Mouse (Mus musculus): Measurements from ENCODE around the gene 1700066M21Rik. TPM values are rescaled to one million over a fixed set of nuclear protein-coding genes. Genes with fewer than 3 reads are reported as not detected.
A peak's percentile ranks its signal among the peaks of the same experiment; 100 is the strongest.

1700066M21Rik gene
- polyA plus RNA-seq, 1 experiment from 2014 or later = 19.3 TPM

GRCm38 (mm10) chr1:57388402-57389155 lies 11.2 kb downstream of the 1700066M21Rik start:
- no peak overlapping the region for H3K4me3 ChIP-seq (ENCODE audit: low read depth, low read length)
- WGBS = 79% methylated on average over 8 of the region's 8 CpGs
- no peak overlapping the region for H3K4me2 ChIP-seq (ENCODE audit: low read length)
- H3K4me1 ChIP-seq (ENCODE audit: control insufficient read depth, insufficient read depth, low read length) = no peaks in the 10 kb centered on the region
- H3K9ac ChIP-seq (ENCODE audit: low read depth, low read length) = no peak overlapping the region
- ATAC-seq = peak; percentile 58; the same call in 1 of the 2 replicates
- H3K27me3 ChIP-seq (ENCODE audit: control insufficient read depth, insufficient read depth, low read depth, low read length) = no peaks in the 10 kb centered on the region
- 0 out of 2 replicates have a peak, but pooled peaks cover 2% of the 10 kb centered on the region for H3K36me3 ChIP-seq (ENCODE audit: control insufficient read depth, insufficient read depth, low read length)
- H3K27ac ChIP-seq (ENCODE audit: low read length) = peak overlapping the region; percentile 32; the same call in 1 of the 2 replicates
- no peaks in the 10 kb centered on the region for H3K9me3 ChIP-seq (replicated peaks; ENCODE audit: control insufficient read depth, low read length, poor library complexity, severe bottlenecking)

- Histone ChIP-seq H3K36me3 (ENCODE audit: control insufficient read depth, insufficient read depth, low read length) (peaks cover 6% of the 10 kb centered on the region; the same call in 1 of the 2 replicates), H3K9ac (ENCODE audit: low read depth, low read length) (no peak overlapping the region), H3K4me2 (ENCODE audit: low read length) (no peak overlapping the region), H3K4me3 (ENCODE audit: low read depth, low read length) (no peak overlapping the region), H3K27me3 (ENCODE audit: control insufficient read depth, insufficient read depth, low read depth, low read length) (no peaks in the 10 kb centered on the region), H3K4me1 (ENCODE audit: control insufficient read depth, insufficient read depth, low read length) (no peaks in the 10 kb centered on the region), H3K27ac (ENCODE audit: low read length) (no peak overlapping the region), H3K9me3 (replicated peaks; ENCODE audit: control insufficient read depth, low read length, poor library complexity, severe bottlenecking) (no peaks in the 10 kb centered on the region)
- 94% methylated on average over 4 of the region's 4 CpGs for WGBS
- no peak for ATAC-seq
These were observed 13.8 kb downstream of the 1700066M21Rik start for GRCm38 (mm10) chr1:57390993-57391790.

- Histone ChIP-seq H3K4me1 (ENCODE audit: control insufficient read depth, insufficient read depth, low read length) (no peaks in the 10 kb centered on the region), H3K4me3 (ENCODE audit: low read depth, low read length) (no peak overlapping the region), H3K9ac (ENCODE audit: low read depth, low read length) (no peak overlapping the region), H3K27me3 (ENCODE audit: control insufficient read depth, insufficient read depth, low read depth, low read length) (no peaks in the 10 kb centered on the region), H3K4me2 (ENCODE audit: low read length) (no peak overlapping the region), H3K9me3 (replicated peaks; ENCODE audit: control insufficient read depth, low read length, poor library complexity, severe bottlenecking) (no peaks in the 10 kb centered on the region), H3K36me3 (ENCODE audit: control insufficient read depth, insufficient read depth, low read length) (peaks cover 8% of the 10 kb centered on the region; the same call in 1 of the 2 replicates), H3K27ac (ENCODE audit: low read length) (no peak overlapping the region)
- WGBS = 85% methylated on average over 4 of the region's 4 CpGs
- no peak for ATAC-seq
These were observed 15.0 kb downstream of the 1700066M21Rik start for GRCm38 (mm10) chr1:57392417-57392816.

GRCm38 (mm10) chr1:57394051-57394450 lies 16.6 kb downstream of the 1700066M21Rik start:
- no peaks in the 10 kb centered on the region for H3K9me3 ChIP-seq (replicated peaks; ENCODE audit: control insufficient read depth, low read length, poor library complexity, severe bottlenecking)
- H3K27ac ChIP-seq (ENCODE audit: low read length) = no peak overlapping the region
- H3K9ac ChIP-seq (ENCODE audit: low read depth, low read length) = no peak overlapping the region
- H3K4me1 ChIP-seq (ENCODE audit: control insufficient read depth, insufficient read depth, low read length) = no peaks in the 10 kb centered on the region
- H3K27me3 ChIP-seq (ENCODE audit: control insufficient read depth, insufficient read depth, low read depth, low read length) = no peaks in the 10 kb centered on the region
- 77% methylated on average over 3 of the region's 3 CpGs for WGBS
- ATAC-seq = no peak
- no peak overlapping the region for H3K4me3 ChIP-seq (ENCODE audit: low read depth, low read length)
- H3K36me3 ChIP-seq (ENCODE audit: control insufficient read depth, insufficient read depth, low read length) = peaks cover 8% of the 10 kb centered on the region; the same call in 1 of the 2 replicates
- no peak overlapping the region for H3K4me2 ChIP-seq (ENCODE audit: low read length)

- ATAC-seq = no peak
- H3K36me3 ChIP-seq (ENCODE audit: control insufficient read depth, insufficient read depth, low read length) = peaks cover 5% of the 10 kb centered on the region; the same call in 1 of the 2 replicates
- H3K27ac ChIP-seq (ENCODE audit: low read length) = no peak overlapping the region
- 88% methylated on average over 2 of the region's 2 CpGs for WGBS
- H3K9ac ChIP-seq (ENCODE audit: low read depth, low read length) = no peak overlapping the region
- no peaks in the 10 kb centered on the region for H3K27me3 ChIP-seq (ENCODE audit: control insufficient read depth, insufficient read depth, low read depth, low read length)
- H3K4me2 ChIP-seq (ENCODE audit: low read length) = no peak overlapping the region
- H3K9me3 ChIP-seq (replicated peaks; ENCODE audit: control insufficient read depth, low read length, poor library complexity, severe bottlenecking) = no peaks in the 10 kb centered on the region
- H3K4me1 ChIP-seq (ENCODE audit: control insufficient read depth, insufficient read depth, low read length) = peaks cover 6% of the 10 kb centered on the region
- no peak overlapping the region for H3K4me3 ChIP-seq (ENCODE audit: low read depth, low read length)
These were observed 22.9 kb downstream of the 1700066M21Rik start for GRCm38 (mm10) chr1:57400321-57400720.

GRCm38 (mm10) chr1:57400877-57401276 lies 23.5 kb downstream of the 1700066M21Rik start:
- H3K9ac ChIP-seq (ENCODE audit: low read depth, low read length) = no peak overlapping the region
- H3K9me3 ChIP-seq (replicated peaks; ENCODE audit: control insufficient read depth, low read length, poor library complexity, severe bottlenecking) = no peaks in the 10 kb centered on the region
- 93% methylated on average over 2 of the region's 2 CpGs for WGBS
- peaks cover 11% of the 10 kb centered on the region for H3K4me1 ChIP-seq (ENCODE audit: control insufficient read depth, insufficient read depth, low read length)
- no peak overlapping the region for H3K27ac ChIP-seq (ENCODE audit: low read length)
- no peak for ATAC-seq
- H3K4me2 ChIP-seq (ENCODE audit: low read length) = no peak overlapping the region
- peaks cover 5% of the 10 kb centered on the region; the same call in 1 of the 2 replicates for H3K36me3 ChIP-seq (ENCODE audit: control insufficient read depth, insufficient read depth, low read length)
- no peaks in the 10 kb centered on the region for H3K27me3 ChIP-seq (ENCODE audit: control insufficient read depth, insufficient read depth, low read depth, low read length)
- no peak overlapping the region for H3K4me3 ChIP-seq (ENCODE audit: low read depth, low read length)

GRCm38 (mm10) chr1:57402116-57402515 lies 24.7 kb downstream of the 1700066M21Rik start:
- Histone ChIP-seq H3K9me3 (replicated peaks; ENCODE audit: control insufficient read depth, low read length, poor library complexity, severe bottlenecking) (no peaks in the 10 kb centered on the region), H3K9ac (ENCODE audit: low read depth, low read length) (no peak overlapping the region), H3K27me3 (ENCODE audit: control insufficient read depth, insufficient read depth, low read depth, low read length) (no peaks in the 10 kb centered on the region), H3K4me1 (ENCODE audit: control insufficient read depth, insufficient read depth, low read length) (peaks cover 11% of the 10 kb centered on the region), H3K36me3 (ENCODE audit: control insufficient read depth, insufficient read depth, low read length) (no peaks in the 10 kb centered on the region; the same call in 1 of the 2 replicates), H3K4me2 (ENCODE audit: low read length) (no peak overlapping the region), H3K27ac (ENCODE audit: low read length) (no peak overlapping the region), H3K4me3 (ENCODE audit: low read depth, low read length) (no peak overlapping the region)
- 91% methylated on average over 5 of the region's 5 CpGs for WGBS
- ATAC-seq = no peak

GRCm38 (mm10) chr1:57406187-57407151 lies 29.0 kb downstream of the 1700066M21Rik start, which contains the start of the genes Maip1 and Tyw5:
TSS of gene Maip1 (plus strand) at chr1:57406328.
TSS of gene Tyw5 (minus strand) at chr1:57407101.
- Histone ChIP-seq H3K27me3 (ENCODE audit: control insufficient read depth, insufficient read depth, low read depth, low read length) (no peaks in the 10 kb centered on the region), H3K27ac (ENCODE audit: low read length) (peak within 1 kb of the TSS; percentile 96), H3K36me3 (ENCODE audit: control insufficient read depth, insufficient read depth, low read length) (no peaks in the 10 kb centered on the region), H3K4me3 (ENCODE audit: low read depth, low read length) (peak within 1 kb of the TSS; percentile 93), H3K9ac (ENCODE audit: low read depth, low read length) (peak within 1 kb of the TSS; percentile 93), H3K4me2 (ENCODE audit: low read length) (peak within 1 kb of the TSS; percentile 95), H3K4me1 (ENCODE audit: control insufficient read depth, insufficient read depth, low read length) (peaks cover 34% of the 10 kb centered on the region), H3K9me3 (replicated peaks; ENCODE audit: control insufficient read depth, low read length, poor library complexity, severe bottlenecking) (no peaks in the 10 kb centered on the region)
- ATAC-seq = peak; percentile 94
- WGBS = under 1% methylated on average over 72 of the region's 72 CpGs
